Mouse (Mus musculus): ENCODE data around the gene Slc12a3. TPM values are rescaled to one million over a fixed set of nuclear protein-coding genes. Genes with fewer than 3 reads are reported as not detected.

Gene Slc12a3
- polyA plus RNA-seq, 1 experiment from 2014 or later: 0.51 TPM

GRCm38 (mm10) chr8:94320036-94320435, 9.0 kb upstream of the Slc12a3 start:
- Histone ChIP-seq H3K9me3 (ENCODE audit: control insufficient read depth, low read length) (no peaks in the 10 kb centered on the region), H3K4me3 (ENCODE audit: low read length) (no peak overlapping the region), H3K9ac (ENCODE audit: low read depth, low read length) (no peak overlapping the region), H3K36me3 (ENCODE audit: control insufficient read depth, insufficient read depth, low read length) (no peaks in the 10 kb centered on the region), H3K27me3 (ENCODE audit: control insufficient read depth, insufficient read depth, low read length) (no peaks in the 10 kb centered on the region), H3K27ac (ENCODE audit: low read depth, low read length) (no peak overlapping the region), H3K4me2 (replicated peaks; ENCODE audit: low read depth, low read length) (no peak overlapping the region), H3K4me1 (ENCODE audit: control insufficient read depth, insufficient read depth, low read length) (no peaks in the 10 kb centered on the region)
- WGBS: 81% methylated on average over 2 of the region's 2 CpGs
- no peak for ATAC-seq (ENCODE audit: low FRiP score, low TSS enrichment)

- no peak overlapping the region for H3K4me2 ChIP-seq (replicated peaks; ENCODE audit: low read depth, low read length)
- no peak for ATAC-seq (ENCODE audit: low FRiP score, low TSS enrichment)
- 75% methylated on average over 4 of the region's 4 CpGs for WGBS
- no peaks in the 10 kb centered on the region for H3K27me3 ChIP-seq (ENCODE audit: control insufficient read depth, insufficient read depth, low read length)
- H3K9ac ChIP-seq (ENCODE audit: low read depth, low read length): no peak overlapping the region
- no peaks in the 10 kb centered on the region for H3K4me1 ChIP-seq (ENCODE audit: control insufficient read depth, insufficient read depth, low read length)
- no peak overlapping the region for H3K4me3 ChIP-seq (ENCODE audit: low read length)
- no peaks in the 10 kb centered on the region for H3K36me3 ChIP-seq (ENCODE audit: control insufficient read depth, insufficient read depth, low read length)
- no peaks in the 10 kb centered on the region for H3K9me3 ChIP-seq (ENCODE audit: control insufficient read depth, low read length)
- H3K27ac ChIP-seq (ENCODE audit: low read depth, low read length): no peak overlapping the region
These were observed 6.9 kb upstream of the Slc12a3 start for GRCm38 (mm10) chr8:94322083-94322482.

- Histone ChIP-seq H3K4me3 (ENCODE audit: low read length) (no peak overlapping the region), H3K4me1 (ENCODE audit: control insufficient read depth, insufficient read depth, low read length) (no peaks in the 10 kb centered on the region), H3K36me3 (ENCODE audit: control insufficient read depth, insufficient read depth, low read length) (no peaks in the 10 kb centered on the region), H3K27me3 (ENCODE audit: control insufficient read depth, insufficient read depth, low read length) (no peaks in the 10 kb centered on the region), H3K9me3 (ENCODE audit: control insufficient read depth, low read length) (no peaks in the 10 kb centered on the region), H3K27ac (ENCODE audit: low read depth, low read length) (no peak overlapping the region), H3K4me2 (replicated peaks; ENCODE audit: low read depth, low read length) (no peak overlapping the region), H3K9ac (ENCODE audit: low read depth, low read length) (no peak overlapping the region)
- 76% methylated on average over 6 of the region's 6 CpGs for WGBS
- no peak for ATAC-seq (ENCODE audit: low FRiP score, low TSS enrichment)
These were observed 6.0 kb upstream of the Slc12a3 start for GRCm38 (mm10) chr8:94323041-94323440.

- ATAC-seq (ENCODE audit: low FRiP score, low TSS enrichment): no peak
- 57% methylated on average over 12 of the region's 12 CpGs for WGBS
- Histone ChIP-seq H3K4me2 (replicated peaks; ENCODE audit: low read depth, low read length) (no peak overlapping the region), H3K27ac (ENCODE audit: low read depth, low read length) (no peak overlapping the region), H3K9ac (ENCODE audit: low read depth, low read length) (no peak overlapping the region), H3K36me3 (ENCODE audit: control insufficient read depth, insufficient read depth, low read length) (no peaks in the 10 kb centered on the region), H3K4me3 (ENCODE audit: low read length) (no peak overlapping the region), H3K27me3 (ENCODE audit: control insufficient read depth, insufficient read depth, low read length) (no peaks in the 10 kb centered on the region), H3K4me1 (ENCODE audit: control insufficient read depth, insufficient read depth, low read length) (no peaks in the 10 kb centered on the region), H3K9me3 (ENCODE audit: control insufficient read depth, low read length) (no peaks in the 10 kb centered on the region)
These were observed 4.9 kb upstream of the Slc12a3 start for GRCm38 (mm10) chr8:94324071-94324470.

GRCm38 (mm10) chr8:94326016-94326415, 3.0 kb upstream of the Slc12a3 start:
- Histone ChIP-seq H3K36me3 (ENCODE audit: control insufficient read depth, insufficient read depth, low read length) (no peaks in the 10 kb centered on the region), H3K9ac (ENCODE audit: low read depth, low read length) (no peak overlapping the region), H3K4me1 (ENCODE audit: control insufficient read depth, insufficient read depth, low read length) (no peaks in the 10 kb centered on the region), H3K27me3 (ENCODE audit: control insufficient read depth, insufficient read depth, low read length) (no peaks in the 10 kb centered on the region), H3K27ac (ENCODE audit: low read depth, low read length) (no peak overlapping the region), H3K9me3 (ENCODE audit: control insufficient read depth, low read length) (no peaks in the 10 kb centered on the region), H3K4me3 (ENCODE audit: low read length) (no peak overlapping the region), H3K4me2 (replicated peaks; ENCODE audit: low read depth, low read length) (no peak overlapping the region)
- WGBS: 65% methylated on average over 4 of the region's 4 CpGs
- ATAC-seq (ENCODE audit: low FRiP score, low TSS enrichment): no peak

GRCm38 (mm10) chr8:94330733-94331132, 1.7 kb downstream of the Slc12a3 start:
- no peak overlapping the region for H3K4me2 ChIP-seq (replicated peaks; ENCODE audit: low read depth, low read length)
- no peak overlapping the region for H3K27ac ChIP-seq (ENCODE audit: low read depth, low read length)
- no peak overlapping the region for H3K9ac ChIP-seq (ENCODE audit: low read depth, low read length)
- no peaks in the 10 kb centered on the region for H3K36me3 ChIP-seq (ENCODE audit: control insufficient read depth, insufficient read depth, low read length)
- ATAC-seq (ENCODE audit: low FRiP score, low TSS enrichment): peak; percentile 68
- H3K4me1 ChIP-seq (ENCODE audit: control insufficient read depth, insufficient read depth, low read length): no peaks in the 10 kb centered on the region
- 32% methylated on average over 4 of the region's 4 CpGs for WGBS
- no peak overlapping the region for H3K4me3 ChIP-seq (ENCODE audit: low read length)
- H3K27me3 ChIP-seq (ENCODE audit: control insufficient read depth, insufficient read depth, low read length): no peaks in the 10 kb centered on the region
- H3K9me3 ChIP-seq (ENCODE audit: control insufficient read depth, low read length): no peaks in the 10 kb centered on the region

- no peaks in the 10 kb centered on the region for H3K27me3 ChIP-seq (ENCODE audit: control insufficient read depth, insufficient read depth, low read length)
- ATAC-seq (ENCODE audit: low FRiP score, low TSS enrichment): no peak
- H3K27ac ChIP-seq (ENCODE audit: low read depth, low read length): no peak overlapping the region
- no peak overlapping the region for H3K9ac ChIP-seq (ENCODE audit: low read depth, low read length)
- H3K4me1 ChIP-seq (ENCODE audit: control insufficient read depth, insufficient read depth, low read length): no peaks in the 10 kb centered on the region
- H3K9me3 ChIP-seq (ENCODE audit: control insufficient read depth, low read length): no peaks in the 10 kb centered on the region
- 53% methylated on average over 5 of the region's 5 CpGs for WGBS
- H3K36me3 ChIP-seq (ENCODE audit: control insufficient read depth, insufficient read depth, low read length): no peaks in the 10 kb centered on the region
- no peak overlapping the region for H3K4me3 ChIP-seq (ENCODE audit: low read length)
- H3K4me2 ChIP-seq (replicated peaks; ENCODE audit: low read depth, low read length): no peak overlapping the region
These were observed 4.3 kb downstream of the Slc12a3 start for GRCm38 (mm10) chr8:94333345-94333744.

- Histone ChIP-seq H3K9me3 (ENCODE audit: control insufficient read depth, low read length) (no peaks in the 10 kb centered on the region), H3K27me3 (ENCODE audit: control insufficient read depth, insufficient read depth, low read length) (no peaks in the 10 kb centered on the region), H3K4me1 (ENCODE audit: control insufficient read depth, insufficient read depth, low read length) (no peaks in the 10 kb centered on the region), H3K9ac (ENCODE audit: low read depth, low read length) (no peak overlapping the region), H3K4me2 (replicated peaks; ENCODE audit: low read depth, low read length) (no peak overlapping the region), H3K36me3 (ENCODE audit: control insufficient read depth, insufficient read depth, low read length) (no peaks in the 10 kb centered on the region), H3K4me3 (ENCODE audit: low read length) (no peak overlapping the region), H3K27ac (ENCODE audit: low read depth, low read length) (no peak overlapping the region)
- WGBS: 76% methylated on average over 8 of the region's 8 CpGs
- ATAC-seq (ENCODE audit: low FRiP score, low TSS enrichment): no peak
These were observed 8.6 kb downstream of the Slc12a3 start for GRCm38 (mm10) chr8:94337559-94337958.

GRCm38 (mm10) chr8:94340796-94341195, 11.8 kb downstream of the Slc12a3 start:
- Histone ChIP-seq H3K27ac (ENCODE audit: low read depth, low read length) (no peak overlapping the region), H3K9me3 (ENCODE audit: control insufficient read depth, low read length) (no peaks in the 10 kb centered on the region), H3K4me1 (ENCODE audit: control insufficient read depth, insufficient read depth, low read length) (no peaks in the 10 kb centered on the region), H3K4me2 (replicated peaks; ENCODE audit: low read depth, low read length) (no peak overlapping the region), H3K36me3 (ENCODE audit: control insufficient read depth, insufficient read depth, low read length) (no peaks in the 10 kb centered on the region), H3K9ac (ENCODE audit: low read depth, low read length) (no peak overlapping the region), H3K4me3 (ENCODE audit: low read length) (no peak overlapping the region), H3K27me3 (ENCODE audit: control insufficient read depth, insufficient read depth, low read length) (no peaks in the 10 kb centered on the region)
- 74% methylated on average over 7 of the region's 7 CpGs for WGBS
- ATAC-seq (ENCODE audit: low FRiP score, low TSS enrichment): no peak

GRCm38 (mm10) chr8:94342691-94343090, 13.7 kb downstream of the Slc12a3 start:
- WGBS: 88% methylated on average over 10 of the region's 10 CpGs
- Histone ChIP-seq H3K9me3 (ENCODE audit: control insufficient read depth, low read length) (no peaks in the 10 kb centered on the region), H3K4me2 (replicated peaks; ENCODE audit: low read depth, low read length) (no peak overlapping the region), H3K36me3 (ENCODE audit: control insufficient read depth, insufficient read depth, low read length) (no peaks in the 10 kb centered on the region), H3K4me1 (ENCODE audit: control insufficient read depth, insufficient read depth, low read length) (no peaks in the 10 kb centered on the region), H3K27me3 (ENCODE audit: control insufficient read depth, insufficient read depth, low read length) (no peaks in the 10 kb centered on the region), H3K4me3 (ENCODE audit: low read length) (no peak overlapping the region), H3K9ac (ENCODE audit: low read depth, low read length) (no peak overlapping the region), H3K27ac (ENCODE audit: low read depth, low read length) (no peak overlapping the region)
- no peak for ATAC-seq (ENCODE audit: low FRiP score, low TSS enrichment)

Data from kidney, embryonic 14.5 days (tissue).